ENCODE assay signal across 13 mouse cellular contexts in genomic region chr9:43200212-43200611, GRCm38 (mm10). TPM values are rescaled to one million over a fixed set of nuclear protein-coding genes. Genes with fewer than 3 reads are reported as not detected.
DNase-seq lines count a peak whose midpoint lies in the region; ATAC-seq and TF ChIP-seq lines count a peak whose summit lies in the region.
"Had no signal": no experiment of that assay in that cellular context is flagged by ENCODE, and none has a peak within 500 bp of the region (broad histone marks: within the 10 kb centered on the region; RNA-seq: fewer than 3 reads in every experiment).

No protein-coding gene starts in this region.

- WGBS in forebrain, embryonic 11.5 days = 3% methylated on average over 5 of the region's 5 CpGs
- 10% methylated on average over 5 of the region's 5 CpGs for WGBS in forebrain, embryonic 15.5 days
- 5% methylated on average over 5 of the region's 5 CpGs for WGBS in kidney, embryonic 15.5 days
- 6% methylated on average over 5 of the region's 5 CpGs for WGBS in limb, embryonic 14.5 days

- no peak for TF ChIP-seq POLR2A in brain, embryonic 14.5 days (IDR thresholded peaks at IDR 0.05; ENCODE audit: borderline replicate concordance, extremely low read depth, insufficient read depth, insufficient read length, poor library complexity, severe bottlenecking)
- TF ChIP-seq POLR2A in limb, embryonic 14.5 days (IDR thresholded peaks at IDR 0.05; ENCODE audit: borderline replicate concordance, extremely low read depth, insufficient read depth, insufficient read length) = no peak

- no peak for DNase-seq in forebrain, embryonic 11.5 days (ENCODE audit: low spot score)
- no peak for DNase-seq in kidney, postnatal 10 days
- DNase-seq in brain, embryonic 14.5 days (ENCODE audit: low read depth) = peak; percentile 26
- DNase-seq in limb, embryonic 14.5 days (ENCODE audit: low spot score) = no peak
- no peak for DNase-seq in frontal cortex, postnatal 25 days (ENCODE audit: low spot score in 2 of 2)
- DNase-seq in adrenal gland, postnatal 36 days = no peak
- DNase-seq: lung, adult 18-20 months had no signal

- peaks cover under 1% of the 10 kb centered on the region for H3K4me1 ChIP-seq in forebrain, embryonic 11.5 days (replicated peaks; ENCODE audit: control insufficient read depth, insufficient read depth, low read length)
- H3K4me1 ChIP-seq in forebrain, embryonic 15.5 days = peaks cover 6% of the 10 kb centered on the region; the same call in 1 of the 2 replicates
- H3K4me1 ChIP-seq in kidney, embryonic 15.5 days = peaks cover 12% of the 10 kb centered on the region
- H3K4me1 ChIP-seq in limb, embryonic 14.5 days (ENCODE audit: control insufficient read depth, insufficient read depth, low read length) = peaks cover 6% of the 10 kb centered on the region
- H3K4me1 ChIP-seq: megakaryocyte, embryonic 14.5 days had no signal

- no peak for TF ChIP-seq CTCF in brain, embryonic 14.5 days (IDR thresholded peaks at IDR 0.05; ENCODE audit: borderline replicate concordance, extremely low read depth, insufficient read depth, insufficient read length)

- H3K4me2 ChIP-seq in forebrain, embryonic 11.5 days (ENCODE audit: low read depth, low read length, severe bottlenecking) = peak overlapping the region; percentile 19; the same call in 1 of the 2 replicates
- no peak overlapping the region for H3K4me2 ChIP-seq in forebrain, embryonic 15.5 days (replicated peaks)
- H3K4me2 ChIP-seq in kidney, embryonic 15.5 days = peak overlapping the region; percentile 38; the same call in 1 of the 2 replicates
- H3K4me2 ChIP-seq in limb, embryonic 14.5 days (replicated peaks; ENCODE audit: low read depth, low read length, severe bottlenecking) = peak overlapping the region; percentile 23; the same call in 1 of the 2 replicates

- no peaks in the 10 kb centered on the region for H3K9me3 ChIP-seq in forebrain, embryonic 11.5 days (ENCODE audit: control insufficient read depth, low read length)
- H3K9me3 ChIP-seq in forebrain, embryonic 15.5 days = no peaks in the 10 kb centered on the region
- H3K9me3 ChIP-seq in kidney, embryonic 15.5 days (replicated peaks) = no peaks in the 10 kb centered on the region
- H3K9me3 ChIP-seq in limb, embryonic 14.5 days (ENCODE audit: control insufficient read depth, low read length) = no peaks in the 10 kb centered on the region
- H3K9me3 ChIP-seq: megakaryocyte, embryonic 14.5 days had no signal

- peaks cover 12% of the 10 kb centered on the region for H3K27me3 ChIP-seq in forebrain, embryonic 11.5 days (ENCODE audit: control insufficient read depth, insufficient read depth, low read length)
- H3K27me3 ChIP-seq in forebrain, embryonic 15.5 days = peaks cover 17% of the 10 kb centered on the region
- H3K27me3 ChIP-seq in kidney, embryonic 15.5 days = peaks cover 57% of the 10 kb centered on the region
- peaks cover 12% of the 10 kb centered on the region for H3K27me3 ChIP-seq in limb, embryonic 14.5 days (ENCODE audit: control insufficient read depth, insufficient read depth, low read length)

- no peaks in the 10 kb centered on the region for H3K36me3 ChIP-seq in forebrain, embryonic 11.5 days (ENCODE audit: control insufficient read depth, insufficient read depth, low read length)
- H3K36me3 ChIP-seq in forebrain, embryonic 15.5 days = no peaks in the 10 kb centered on the region
- H3K36me3 ChIP-seq in kidney, embryonic 15.5 days = no peaks in the 10 kb centered on the region
- no peaks in the 10 kb centered on the region for H3K36me3 ChIP-seq in limb, embryonic 14.5 days (ENCODE audit: control insufficient read depth, insufficient read depth, low read length)

- no peak for ATAC-seq in forebrain, embryonic 11.5 days (replicated peaks; ENCODE audit: low FRiP score)
- ATAC-seq in forebrain, embryonic 15.5 days (replicated peaks) = no peak
- no peak for ATAC-seq in kidney, embryonic 15.5 days (replicated peaks; ENCODE audit: low FRiP score)
- ATAC-seq in limb, embryonic 14.5 days (ENCODE audit: low FRiP score, low read depth) = no peak
- ATAC-seq: intestine, embryonic 16.5 days had no signal

- H3K9ac ChIP-seq in forebrain, embryonic 11.5 days (ENCODE audit: low read length) = no peak overlapping the region
- no peak overlapping the region for H3K9ac ChIP-seq in forebrain, embryonic 15.5 days (replicated peaks)
- no peak overlapping the region for H3K9ac ChIP-seq in kidney, embryonic 15.5 days
- no peak overlapping the region for H3K9ac ChIP-seq in limb, embryonic 14.5 days (ENCODE audit: low read depth, low read length, severe bottlenecking)

- H3K4me3 ChIP-seq in forebrain, embryonic 11.5 days (ENCODE audit: low read depth, low read length) = no peak overlapping the region
- no peak overlapping the region for H3K4me3 ChIP-seq in forebrain, embryonic 15.5 days
- H3K4me3 ChIP-seq in kidney, embryonic 15.5 days (replicated peaks) = no peak overlapping the region
- no peak overlapping the region for H3K4me3 ChIP-seq in limb, embryonic 14.5 days (replicated peaks; ENCODE audit: low read length)
- H3K4me3 ChIP-seq: megakaryocyte, embryonic 14.5 days had no signal

- H3K27ac ChIP-seq in forebrain, embryonic 11.5 days (ENCODE audit: low read depth, low read length) = no peak overlapping the region
- H3K27ac ChIP-seq in forebrain, embryonic 15.5 days (replicated peaks) = no peak overlapping the region
- H3K27ac ChIP-seq in kidney, embryonic 15.5 days = no peak overlapping the region
- H3K27ac ChIP-seq in limb, embryonic 14.5 days (replicated peaks; ENCODE audit: low read depth, low read length) = no peak overlapping the region
- H3K27ac ChIP-seq: stomach, postnatal 0 days had no signal

RNA-seq across cellular contexts. Expression of gene Pou2f3, which starts 10.0 kb away (rescaled TPM):
- not detected in 2 replicates for polyA plus RNA-seq in forebrain, embryonic 11.5 days (2014; fragmentation: Nextera tagmentation; extraction: Ambion mirVana)
- not detected in 2 replicates for polyA plus RNA-seq in forebrain, embryonic 15.5 days (2015; fragmentation: Nextera tagmentation; extraction: Ambion mirVana)
- 0.17 TPM in 1 of 2 replicates, not detected in the other for polyA plus RNA-seq in kidney, embryonic 15.5 days (2015; fragmentation: Nextera tagmentation; extraction: Ambion mirVana)
- 0.25 and 0.50 TPM in 2 replicates for polyA plus RNA-seq in brain, embryonic 14.5 days (2012; rRNA removed)
- 6.5 and 6.9 TPM in 2 replicates for polyA plus RNA-seq in limb, embryonic 14.5 days (2012; rRNA removed)
- 5.2 and 7.9 TPM in 2 replicates for polyA plus RNA-seq in limb, embryonic 14.5 days (2014; fragmentation: Nextera tagmentation; extraction: Ambion mirVana)
- not detected for total RNA-seq in adrenal gland, postnatal 36 days (2021)
- total RNA-seq: layer of hippocampus, postnatal 14 days had no signal

RNA-seq across cellular contexts. Expression of gene Oaf, which starts 39.5 kb away (rescaled TPM):
- 38.9 and 46.7 TPM in 2 replicates for polyA plus RNA-seq in forebrain, embryonic 11.5 days (2014; fragmentation: Nextera tagmentation; extraction: Ambion mirVana)
- polyA plus RNA-seq in forebrain, embryonic 15.5 days (2015; fragmentation: Nextera tagmentation; extraction: Ambion mirVana) = 6.6 and 6.9 TPM in 2 replicates
- polyA plus RNA-seq in kidney, embryonic 15.5 days (2015; fragmentation: Nextera tagmentation; extraction: Ambion mirVana) = 53.9 and 59.5 TPM in 2 replicates
- 11.5 and 13.1 TPM in 2 replicates for polyA plus RNA-seq in brain, embryonic 14.5 days (2012; rRNA removed)
- polyA plus RNA-seq in limb, embryonic 14.5 days (2012; rRNA removed) = 149 and 154 TPM in 2 replicates
- 145 and 172 TPM in 2 replicates for polyA plus RNA-seq in limb, embryonic 14.5 days (2014; fragmentation: Nextera tagmentation; extraction: Ambion mirVana)
- 10 to 100 TPM; 12.8 to 34.7 TPM for total RNA-seq in adrenal gland, postnatal 36 days (2021)
